Mouse (Mus musculus) erythroblast, embryonic 14.5 days (primary cell): Measurements from ENCODE around the gene Ppp4r2. TPM values are rescaled to one million over a fixed set of nuclear protein-coding genes. Genes with fewer than 3 reads are reported as not detected.

Experiments used
- H3K27me3 ChIP-seq: 2 replicates; pipeline ENCODE4 v1.6.1; 2012; ENCODE audit warnings: inconsistent platforms; ENCODE audit not compliant: control insufficient read depth
- H3K36me3 ChIP-seq: 2 replicates; pipeline ENCODE4 v1.6.1; 2012; ENCODE audit warnings: mild to moderate bottlenecking, inconsistent platforms; ENCODE audit not compliant: control insufficient read depth
- H3K4me1 ChIP-seq: 2 replicates; pipeline ENCODE4 v1.6.1; 2012; ENCODE audit warnings: inconsistent platforms; ENCODE audit not compliant: control insufficient read depth
- H3K4me3 ChIP-seq: replicated peaks from 2 replicates; pipeline ENCODE3; 2012; ENCODE audit warnings: moderate library complexity, mild to moderate bottlenecking, inconsistent platforms
- H3K9me3 ChIP-seq: 2 replicates; pipeline ENCODE4 v1.6.1; 2012; ENCODE audit warnings: low read length, inconsistent platforms, mixed read lengths; ENCODE audit not compliant: control insufficient read depth
- GATA1 ChIP-seq: IDR thresholded peaks from 2 replicates; pipeline ENCODE4 v1.6.1; 2012; ENCODE audit warnings: low read length, inconsistent platforms, mixed read lengths
- TAL1 ChIP-seq: IDR thresholded peaks from 3 replicates; pipeline ENCODE4 v1.6.1; 2012; ENCODE audit warnings: low read length, inconsistent platforms, mixed read lengths
- polyA plus RNA-seq: library from polyadenylated mRNA; stranded (reverse); fragments of >175 nt; gene quantifications from 2 replicates; pipeline ENCODE4 v1.2.3, GENCODE M21; 2012

Gene Ppp4r2
- polyA plus RNA-seq: 3.9 and 4.2 TPM in 2 replicates

GRCm38 (mm10) chr6:100833355-100833754 is at the start of gene Ppp4r2:
Ppp4r2 (plus strand) TSS chr6:100833622.
- Histone ChIP-seq H3K27me3 (no peaks in the 10 kb centered on the region), H3K4me1 (peaks cover 30% of the 10 kb centered on the region), H3K9me3 (no peaks in the 10 kb centered on the region), H3K36me3 (peaks cover 38% of the 10 kb centered on the region), H3K4me3 (peak within 1 kb of the TSS; percentile 91)
- TF ChIP-seq TAL1 (no peak), GATA1 (no peak)

GRCm38 (mm10) chr6:100787726-100788125 is 45.7 kb upstream of the Ppp4r2 start:
- Histone ChIP-seq H3K36me3 (no peaks in the 10 kb centered on the region), H3K27me3 (no peaks in the 10 kb centered on the region), H3K4me3 (no peak overlapping the region), H3K4me1 (no peaks in the 10 kb centered on the region), H3K9me3 (no peaks in the 10 kb centered on the region)
- TF ChIP-seq GATA1 (no peak), TAL1 (no peak)

GRCm38 (mm10) chr6:100789161-100789560 is 44.3 kb upstream of the Ppp4r2 start:
- Histone ChIP-seq H3K36me3 (no peaks in the 10 kb centered on the region), H3K4me3 (no peak overlapping the region), H3K4me1 (no peaks in the 10 kb centered on the region), H3K27me3 (no peaks in the 10 kb centered on the region), H3K9me3 (no peaks in the 10 kb centered on the region)
- no peak for TF ChIP-seq GATA1
- TF ChIP-seq TAL1: no peak

- H3K27me3 ChIP-seq: no peaks in the 10 kb centered on the region
- no peak overlapping the region for H3K4me3 ChIP-seq
- H3K9me3 ChIP-seq: no peaks in the 10 kb centered on the region
- TF ChIP-seq GATA1 (no peak), TAL1 (no peak)
- H3K4me1 ChIP-seq: no peaks in the 10 kb centered on the region
- no peaks in the 10 kb centered on the region for H3K36me3 ChIP-seq
Measured at GRCm38 (mm10) chr6:100792055-100792659, 41.3 kb upstream of the Ppp4r2 start.

GRCm38 (mm10) chr6:100792973-100793769 is 40.3 kb upstream of the Ppp4r2 start:
- Histone ChIP-seq H3K27me3 (no peaks in the 10 kb centered on the region), H3K9me3 (no peaks in the 10 kb centered on the region), H3K36me3 (no peaks in the 10 kb centered on the region), H3K4me3 (no peak overlapping the region), H3K4me1 (no peaks in the 10 kb centered on the region)
- TF ChIP-seq GATA1 (no peak), TAL1 (no peak)

- H3K27me3 ChIP-seq: no peaks in the 10 kb centered on the region
- H3K4me1 ChIP-seq: no peaks in the 10 kb centered on the region
- H3K36me3 ChIP-seq: no peaks in the 10 kb centered on the region
- no peak overlapping the region for H3K4me3 ChIP-seq
- TF ChIP-seq TAL1 (no peak), GATA1 (no peak)
- H3K9me3 ChIP-seq: no peaks in the 10 kb centered on the region
Measured at GRCm38 (mm10) chr6:100795797-100796196, 37.6 kb upstream of the Ppp4r2 start.

- Histone ChIP-seq H3K9me3 (no peaks in the 10 kb centered on the region), H3K27me3 (no peaks in the 10 kb centered on the region), H3K4me3 (no peak overlapping the region), H3K36me3 (no peaks in the 10 kb centered on the region), H3K4me1 (no peaks in the 10 kb centered on the region)
- TF ChIP-seq TAL1: no peak
- no peak for TF ChIP-seq GATA1
Measured at GRCm38 (mm10) chr6:100799290-100799689, 34.1 kb upstream of the Ppp4r2 start.

- no peak overlapping the region for H3K4me3 ChIP-seq
- no peak for TF ChIP-seq TAL1
- TF ChIP-seq GATA1: no peak
- no peaks in the 10 kb centered on the region for H3K4me1 ChIP-seq
- no peaks in the 10 kb centered on the region for H3K27me3 ChIP-seq
- no peaks in the 10 kb centered on the region for H3K36me3 ChIP-seq
- no peaks in the 10 kb centered on the region for H3K9me3 ChIP-seq
Measured at GRCm38 (mm10) chr6:100799766-100800165, 33.7 kb upstream of the Ppp4r2 start.

GRCm38 (mm10) chr6:100800497-100800955 is 32.9 kb upstream of the Ppp4r2 start:
- Histone ChIP-seq H3K4me1 (no peaks in the 10 kb centered on the region), H3K4me3 (no peak overlapping the region)
- TF ChIP-seq GATA1 (no peak), TAL1 (no peak)

More at GRCm38 (mm10) chr6:100800497-100800955, 32.9 kb upstream of the Ppp4r2 start:
- no peaks in the 10 kb centered on the region for H3K9me3 ChIP-seq
- H3K36me3 ChIP-seq: no peaks in the 10 kb centered on the region
- H3K27me3 ChIP-seq: no peaks in the 10 kb centered on the region
